Mouse (Mus musculus) cortical plate, adult 2 months (tissue): ENCODE results near the gene AC140267.1.

Experiments used
- CTCF ChIP-seq: fragments of 200-500 bp; IDR thresholded peaks from 2 replicates; pipeline ENCODE4 v1.5.1; 2011; ENCODE audit warnings: mild to moderate bottlenecking, control low read depth, low read length; ENCODE audit not compliant: insufficient read depth; ENCODE audit errors: extremely low read depth
- POLR2A ChIP-seq: fragments of 200-500 bp; IDR thresholded peaks from 2 replicates; pipeline ENCODE4 v1.6.1; 2011; ENCODE audit warnings: mild to moderate bottlenecking, low read length, control low read depth; ENCODE audit not compliant: insufficient read depth; ENCODE audit errors: extremely low read depth

DNA sequence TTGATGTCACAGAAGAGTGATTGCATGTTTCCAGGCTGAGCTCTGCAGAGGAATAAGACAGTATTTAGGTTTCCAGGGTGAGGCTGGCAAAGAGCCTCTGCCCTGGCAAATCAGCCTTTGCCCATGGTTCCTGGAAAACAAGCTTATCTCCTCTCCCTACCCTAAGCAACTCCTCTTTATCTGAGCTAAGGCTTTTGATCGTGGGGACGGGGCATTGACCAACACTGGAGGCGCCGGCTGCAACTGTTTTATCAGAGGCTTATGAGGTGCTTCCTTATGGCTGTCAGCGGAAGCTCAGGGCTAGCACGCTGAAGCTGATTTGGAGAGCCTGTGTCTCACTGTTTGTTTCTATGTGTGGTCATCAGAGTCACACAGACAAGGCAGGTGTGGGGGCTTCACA lies 15.0 kb downstream of the AC140267.1 start:
- no peak for TF ChIP-seq POLR2A
- no peak for TF ChIP-seq CTCF
